8 mouse cellular contexts compared by ENCODE assay signal in genomic region chr4:155893212-155893690, GRCm38 (mm10). TPM values are rescaled to one million over a fixed set of nuclear protein-coding genes. Genes with fewer than 3 reads are reported as not detected.
DNase-seq lines count a peak whose midpoint lies in the region; ATAC-seq lines count a peak whose summit lies in the region.

No protein-coding gene starts in this region.

- no peaks in the 10 kb centered on the region for H3K9me3 ChIP-seq in megakaryocyte, embryonic 14.5 days
- no peaks in the 10 kb centered on the region for H3K9me3 ChIP-seq in hindbrain, embryonic 11.5 days (ENCODE audit: control insufficient read depth, low read length)

- no peak for ATAC-seq in megakaryocyte, adult 5-6 weeks (ENCODE audit: poor library complexity, severe bottlenecking)
- no peak for ATAC-seq in hindbrain, embryonic 11.5 days (ENCODE audit: low FRiP score)
- no peak for ATAC-seq in erythroid progenitor cell, adult 5-6 weeks (replicated peaks; ENCODE audit: low FRiP score, poor library complexity, severe bottlenecking)

- 71% methylated on average over 8 of the region's 8 CpGs for WGBS in hindbrain, embryonic 11.5 days

- peak overlapping the region; percentile 85 for H3K4me2 ChIP-seq in hindbrain, embryonic 11.5 days (replicated peaks; ENCODE audit: low read depth, low read length)

- no peak overlapping the region for H3K27ac ChIP-seq in hindbrain, embryonic 11.5 days (ENCODE audit: low read depth, low read length)

- H3K36me3 ChIP-seq in megakaryocyte, embryonic 14.5 days (replicated peaks; ENCODE audit: low read length): peaks cover 47% of the 10 kb centered on the region
- peaks cover 11% of the 10 kb centered on the region for H3K36me3 ChIP-seq in hindbrain, embryonic 11.5 days (ENCODE audit: control insufficient read depth, insufficient read depth, low read length)

- peak overlapping the region; percentile 91 for H3K9ac ChIP-seq in hindbrain, embryonic 11.5 days (ENCODE audit: low read depth, low read length)

- DNase-seq in cerebellum, adult 9-10 months: peak; percentile 43
- DNase-seq in cerebellum, adult 18-20 months: no peak
- DNase-seq in hindbrain, embryonic 11.5 days (ENCODE audit: low spot score): no peak
- peak; percentile 0 for DNase-seq in lung, postnatal 10 days
- no peak for DNase-seq in right cerebral cortex, postnatal 36 days (ENCODE audit: low spot score in 2 of 2)

- peaks cover 66% of the 10 kb centered on the region for H3K4me1 ChIP-seq in megakaryocyte, embryonic 14.5 days
- peaks cover 16% of the 10 kb centered on the region for H3K4me1 ChIP-seq in hindbrain, embryonic 11.5 days (replicated peaks; ENCODE audit: control insufficient read depth, insufficient read depth, low read length)

- H3K4me3 ChIP-seq in megakaryocyte, embryonic 14.5 days (replicated peaks): peak overlapping the region; percentile 100
- peak overlapping the region; percentile 88 for H3K4me3 ChIP-seq in hindbrain, embryonic 11.5 days (ENCODE audit: low read depth, low read length)

- H3K27me3 ChIP-seq in megakaryocyte, embryonic 14.5 days (replicated peaks): no peaks in the 10 kb centered on the region
- no peaks in the 10 kb centered on the region for H3K27me3 ChIP-seq in hindbrain, embryonic 11.5 days (ENCODE audit: control insufficient read depth, insufficient read depth, low read length)

RNA-seq across cellular contexts. Expression of gene Acap3, which starts 1.6 kb away (rescaled TPM):
- 33.2 and 58.6 TPM in 2 replicates for polyA plus RNA-seq in megakaryocyte, embryonic 14.5 days (2012; ENCODE audit: insufficient read depth, low replicate concordance)
- total RNA-seq in megakaryocyte, adult 5-6 weeks (2015): 19.4 and 22.3 TPM in 2 replicates
- 18.0 and 23.7 TPM in 2 replicates for total RNA-seq in megakaryocyte, adult 5-6 weeks (2017)
- polyA plus RNA-seq in hindbrain, embryonic 11.5 days (2014; fragmentation: Nextera tagmentation; extraction: Ambion mirVana): 29.0 and 34.7 TPM in 2 replicates
- 30.2 and 49.0 TPM in 2 replicates for total RNA-seq in erythroid progenitor cell, adult 5-6 weeks (2015; ENCODE audit: low replicate concordance)
- 31.5 and 42.0 TPM in 2 replicates for total RNA-seq in erythroid progenitor cell, adult 5-6 weeks (2017; ENCODE audit: low replicate concordance)

RNA-seq across cellular contexts. Expression of gene Pusl1, which starts 1.7 kb away (rescaled TPM):
- polyA plus RNA-seq in megakaryocyte, embryonic 14.5 days (2012; ENCODE audit: insufficient read depth, low replicate concordance): 99.4 and 450 TPM in 2 replicates
- total RNA-seq in megakaryocyte, adult 5-6 weeks (2015): 11.4 and 14.1 TPM in 2 replicates
- 8.9 and 11.5 TPM in 2 replicates for total RNA-seq in megakaryocyte, adult 5-6 weeks (2017)
- 41.6 and 43.2 TPM in 2 replicates for polyA plus RNA-seq in hindbrain, embryonic 11.5 days (2014; fragmentation: Nextera tagmentation; extraction: Ambion mirVana)
- total RNA-seq in erythroid progenitor cell, adult 5-6 weeks (2015; ENCODE audit: low replicate concordance): 2.2 and 5.4 TPM in 2 replicates
- total RNA-seq in erythroid progenitor cell, adult 5-6 weeks (2017; ENCODE audit: low replicate concordance): 4.6 and 9.8 TPM in 2 replicates

RNA-seq across cellular contexts. Expression of gene Ints11, which starts 23.9 kb away (rescaled TPM):
- polyA plus RNA-seq in megakaryocyte, embryonic 14.5 days (2012; ENCODE audit: insufficient read depth, low replicate concordance): 12.5 and 14.1 TPM in 2 replicates
- 35.0 and 40.9 TPM in 2 replicates for total RNA-seq in megakaryocyte, adult 5-6 weeks (2015)
- 22.0 and 23.0 TPM in 2 replicates for total RNA-seq in megakaryocyte, adult 5-6 weeks (2017)
- 93.1 and 95.4 TPM in 2 replicates for polyA plus RNA-seq in hindbrain, embryonic 11.5 days (2014; fragmentation: Nextera tagmentation; extraction: Ambion mirVana)
- 14.7 and 28.8 TPM in 2 replicates for total RNA-seq in erythroid progenitor cell, adult 5-6 weeks (2015; ENCODE audit: low replicate concordance)
- 7.9 and 33.2 TPM in 2 replicates for total RNA-seq in erythroid progenitor cell, adult 5-6 weeks (2017; ENCODE audit: low replicate concordance)

RNA-seq across cellular contexts. Expression of gene Cptp, which starts 24.0 kb away (rescaled TPM):
- 1.5 and 3.5 TPM in 2 replicates for polyA plus RNA-seq in megakaryocyte, embryonic 14.5 days (2012; ENCODE audit: insufficient read depth, low replicate concordance)
- 9.1 and 11.7 TPM in 2 replicates for total RNA-seq in megakaryocyte, adult 5-6 weeks (2015)
- 8.8 and 14.1 TPM in 2 replicates for total RNA-seq in megakaryocyte, adult 5-6 weeks (2017)
- 19.8 and 22.7 TPM in 2 replicates for polyA plus RNA-seq in hindbrain, embryonic 11.5 days (2014; fragmentation: Nextera tagmentation; extraction: Ambion mirVana)
- total RNA-seq in erythroid progenitor cell, adult 5-6 weeks (2015; ENCODE audit: low replicate concordance): 3.4 and 9.4 TPM in 2 replicates
- total RNA-seq in erythroid progenitor cell, adult 5-6 weeks (2017; ENCODE audit: low replicate concordance): 5.6 and 12.6 TPM in 2 replicates

RNA-seq across cellular contexts. Expression of gene Tas1r3, which starts 30.1 kb away (rescaled TPM):
- 0.22 and 1.7 TPM in 2 replicates for polyA plus RNA-seq in megakaryocyte, embryonic 14.5 days (2012; ENCODE audit: insufficient read depth, low replicate concordance)
- total RNA-seq in megakaryocyte, adult 5-6 weeks (2015): 0.93 and 1.4 TPM in 2 replicates
- total RNA-seq in megakaryocyte, adult 5-6 weeks (2017): 0.66 and 1.1 TPM in 2 replicates
- 0.46 TPM in 2 replicates for polyA plus RNA-seq in hindbrain, embryonic 11.5 days (2014; fragmentation: Nextera tagmentation; extraction: Ambion mirVana)
- total RNA-seq in erythroid progenitor cell, adult 5-6 weeks (2015; ENCODE audit: low replicate concordance): 0.84 and 1.1 TPM in 2 replicates
- 0.26 and 2.3 TPM in 2 replicates for total RNA-seq in erythroid progenitor cell, adult 5-6 weeks (2017; ENCODE audit: low replicate concordance)

Comparison
In these comparisons a context has a peak if more than half of its experiments do, and no peak if none do; other contexts are left out.
1. DNase-seq: peak in cerebellum, adult 9-10 months (single experiment) and lung, postnatal 10 days (single experiment); none in cerebellum, adult 18-20 months (0 of 2), hindbrain, embryonic 11.5 days (single experiment) and right cerebral cortex, postnatal 36 days (0 of 2).